Mouse (Mus musculus): Measurements from ENCODE around the gene Nat8f5.

DNA sequence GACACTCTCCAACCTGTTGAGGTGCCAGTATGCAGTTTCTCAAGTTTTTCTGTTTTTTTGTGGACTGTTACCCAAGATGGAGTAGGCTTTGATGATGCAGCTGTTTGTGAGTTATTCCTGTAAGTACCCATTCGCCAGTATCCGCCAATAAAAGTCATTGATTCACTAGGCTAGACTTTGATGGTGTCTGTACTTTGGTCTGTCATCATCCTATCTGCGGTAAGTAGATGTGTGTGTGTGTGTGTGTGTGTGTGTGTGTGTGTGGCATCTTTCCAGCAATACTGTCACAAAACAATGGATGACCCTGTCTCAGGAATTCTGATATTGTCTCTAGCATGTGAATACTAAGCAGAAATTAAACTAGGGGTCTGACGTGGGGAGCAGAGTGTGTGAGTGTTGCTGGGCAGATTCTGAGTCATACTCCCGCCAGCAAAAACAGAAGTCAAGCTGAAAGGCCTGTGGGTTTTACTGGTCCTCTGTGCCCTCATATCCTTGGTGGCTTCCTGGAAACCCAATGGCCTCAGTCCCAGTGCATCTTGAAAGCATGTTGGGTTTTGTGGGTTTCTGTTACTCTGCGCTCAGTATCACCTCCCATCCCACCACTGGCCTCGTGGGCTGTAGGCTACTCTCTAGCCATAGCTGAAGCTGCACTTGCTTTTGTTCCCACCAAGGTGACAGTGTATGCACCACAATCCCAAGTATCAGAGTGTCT is 30.4 kb upstream of the Nat8f5 start:
- TF ChIP-seq CTCF (conservative IDR thresholded peaks at IDR 0.05; ENCODE audit: low read length) (no peak), NANOG (IDR thresholded peaks at IDR 0.05; ENCODE audit: borderline replicate concordance, low read length) (no peak), POU5F1 (IDR thresholded peaks at IDR 0.05; ENCODE audit: borderline replicate concordance, low read length) (no peak)
